Mouse (Mus musculus) intestine, embryonic 14.5 days (tissue): ENCODE data around the gene Nap1l5. TPM values are rescaled to one million over a fixed set of nuclear protein-coding genes. Genes with fewer than 3 reads are reported as not detected.

Experiments
- ATAC-seq: fragments of 200-750 bp; cut with Nextera tagmentation; replicated peaks from 2 replicates; pipeline ENCODE4 v1.8.0; 2017; ENCODE audit warnings: low read depth, moderate number of reproducible peaks, moderate TSS enrichment, moderate library complexity; ENCODE audit not compliant: low FRiP score, low TSS enrichment
- DNase-seq: peaks from one replicate; pipeline ENCODE4 v3.0.0-alpha.2; 2018; ENCODE audit warnings: low spot score
- H3K27ac ChIP-seq: fragments of 300-500 bp; sonication (generic); 2 replicates; pipeline ENCODE4 v1.5.1; 2014; ENCODE audit warnings: low read depth, mild to moderate bottlenecking, control low read depth
- H3K27me3 ChIP-seq: fragments of 300-500 bp; sonication (generic); replicated peaks from 2 replicates; pipeline ENCODE4 v1.6.1; 2014; ENCODE audit warnings: low read length, control low read depth; ENCODE audit not compliant: control insufficient read depth, insufficient read depth
- H3K36me3 ChIP-seq: fragments of 300-500 bp; sonication (generic); 2 replicates; pipeline ENCODE4 v1.6.1; 2014; ENCODE audit warnings: low read length, control low read depth; ENCODE audit not compliant: control insufficient read depth, insufficient read depth
- H3K4me1 ChIP-seq: fragments of 300-500 bp; sonication (generic); replicated peaks from 2 replicates; pipeline ENCODE4 v1.6.1; 2014; ENCODE audit warnings: low read length, control low read depth, mixed read lengths; ENCODE audit not compliant: control insufficient read depth, insufficient read depth
- H3K4me2 ChIP-seq: fragments of 300-500 bp; sonication (generic); 2 replicates; pipeline ENCODE4 v1.6.1; 2014; ENCODE audit warnings: low read length
- H3K4me3 ChIP-seq: fragments of 300-500 bp; sonication (generic); 2 replicates; pipeline ENCODE4 v1.5.1; 2014; ENCODE audit warnings: low read depth, low read length, control low read depth, mixed read lengths
- H3K9ac ChIP-seq: fragments of 300-500 bp; sonication (generic); 2 replicates; pipeline ENCODE4 v1.6.1; 2014; ENCODE audit warnings: mild to moderate bottlenecking, low read length
- H3K9me3 ChIP-seq: fragments of 300-500 bp; sonication (generic); 2 replicates; pipeline ENCODE4 v1.6.1; 2016; ENCODE audit warnings: low read length, control low read depth; ENCODE audit not compliant: control insufficient read depth
- WGBS: fragments of 180-500 bp; shearing (Covaris S2); extraction: QIAGEN DNeasy Blood & Tissue Kit; methylation state at CpG from one replicate; pipeline ENCODE4 v1.1.7; 2014; 5-methylcytosine and 5-hydroxymethylcytosine counted together
- polyA plus RNA-seq: library from polyadenylated mRNA; unstranded; fragments of >200 nt; fragmentation: Nextera tagmentation; extraction: Ambion mirVana; gene quantifications from 2 replicates; pipeline ENCODE4 v1.2.1, GENCODE M21; 2014

Nap1l5 gene
- polyA plus RNA-seq: 11.2 and 11.5 TPM in 2 replicates

- Histone ChIP-seq H3K4me2 (peak within 1 kb of the TSS; percentile 55), H3K36me3 (no peaks in the 10 kb centered on the region), H3K9ac (no peak within 1 kb of the TSS), H3K27ac (no peak within 1 kb of the TSS), H3K27me3 (no peaks in the 10 kb centered on the region), H3K4me3 (peak within 1 kb of the TSS; percentile 37), H3K4me1 (no peaks in the 10 kb centered on the region), H3K9me3 (peaks cover 20% of the 10 kb centered on the region)
- DNase-seq (peak; percentile 70), ATAC-seq (peak; percentile 57)
- WGBS: 55% methylated on average over 34 of the region's 34 CpGs
Observed at GRCm38 (mm10) chr6:58906852-58907261, at the start of gene Nap1l5. Gene Nap1l5 (minus strand): TSS chr6:58907076.

DNA sequence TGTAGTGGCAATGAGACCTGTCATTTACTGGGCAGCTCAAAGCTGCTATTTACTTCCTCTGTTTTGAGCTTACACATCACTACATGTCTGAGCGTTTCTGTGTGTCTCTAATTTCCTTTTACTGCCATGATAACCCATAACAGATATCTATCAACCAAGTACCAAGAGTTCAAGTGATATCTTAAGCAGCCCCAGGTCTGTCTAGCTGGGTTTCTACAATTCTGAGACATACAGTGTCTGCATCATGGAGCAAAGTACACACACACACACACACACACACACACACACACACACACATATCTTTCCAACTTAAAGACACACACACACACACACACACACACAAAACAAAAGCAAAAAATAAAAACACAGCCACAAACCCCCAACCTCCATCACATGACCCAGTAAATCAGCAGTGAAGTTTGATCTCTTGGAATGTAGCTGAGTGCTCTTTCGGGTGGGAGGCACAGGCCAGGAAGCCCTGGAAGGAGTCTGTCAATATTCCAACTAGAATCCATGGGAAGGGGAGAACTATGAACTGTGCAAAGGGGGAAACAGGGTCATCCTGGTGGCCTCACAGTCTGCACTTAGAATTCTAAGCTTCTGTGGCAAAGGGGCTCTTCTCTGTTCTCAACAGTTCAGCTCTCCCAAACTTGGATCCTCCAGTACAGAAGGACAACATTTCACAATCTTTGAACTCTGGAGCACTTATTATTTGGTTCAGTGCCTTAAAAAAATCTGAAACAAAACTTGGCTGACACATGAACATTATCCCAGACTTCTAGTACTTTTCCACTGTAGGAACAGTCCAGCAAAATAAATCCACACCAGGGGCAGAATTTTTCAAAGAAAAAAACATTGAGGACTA is 44.5 kb upstream of the Nap1l5 start:
- Histone ChIP-seq H3K27me3 (no peaks in the 10 kb centered on the region), H3K36me3 (0 out of 2 replicates have a peak, but pooled peaks cover 16% of the 10 kb centered on the region), H3K9ac (no peak overlapping the region), H3K4me3 (no peak overlapping the region), H3K4me2 (no peak overlapping the region), H3K27ac (no peak overlapping the region), H3K9me3 (no peaks in the 10 kb centered on the region), H3K4me1 (no peaks in the 10 kb centered on the region)
- ATAC-seq (no peak), DNase-seq (no peak)
- WGBS: 39% methylated on average over 2 of the region's 2 CpGs

DNA sequence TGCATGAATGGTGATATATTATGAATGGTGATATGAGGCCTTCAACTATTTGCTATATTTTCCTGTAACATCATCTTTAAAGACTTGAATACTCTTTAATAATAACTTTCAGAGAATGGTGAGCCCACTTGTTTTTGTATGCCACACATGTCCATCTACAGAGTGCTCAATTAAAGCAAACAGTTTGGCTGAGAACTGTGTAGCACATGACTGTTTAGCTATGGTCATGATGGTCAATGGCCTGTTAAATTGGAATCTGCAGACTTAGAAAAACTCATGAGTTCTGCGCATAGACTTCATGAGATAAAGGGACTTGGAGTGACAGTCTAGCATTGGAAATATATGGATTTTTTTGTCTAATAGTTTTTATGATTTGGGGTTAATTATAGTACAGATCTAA is 43.5 kb upstream of the Nap1l5 start:
- no peak overlapping the region for H3K4me3 ChIP-seq
- DNase-seq (no peak), ATAC-seq (no peak)
- 98% methylated on average over 1 of the region's 1 CpGs for WGBS
- no peaks in the 10 kb centered on the region for H3K27me3 ChIP-seq
- no peaks in the 10 kb centered on the region for H3K4me1 ChIP-seq
- H3K9ac ChIP-seq: no peak overlapping the region
- H3K36me3 ChIP-seq: 0 out of 2 replicates have a peak, but pooled peaks cover 16% of the 10 kb centered on the region
- H3K9me3 ChIP-seq: no peaks in the 10 kb centered on the region
- H3K27ac ChIP-seq: no peak overlapping the region
- no peak overlapping the region for H3K4me2 ChIP-seq

GRCm38 (mm10) chr6:58946840-58947239 is 40.0 kb upstream of the Nap1l5 start:
- DNase-seq (no peak), ATAC-seq (no peak)
- Histone ChIP-seq H3K9me3 (no peaks in the 10 kb centered on the region), H3K4me1 (no peaks in the 10 kb centered on the region), H3K27me3 (no peaks in the 10 kb centered on the region), H3K27ac (no peak overlapping the region), H3K4me2 (no peak overlapping the region), H3K4me3 (no peak overlapping the region), H3K36me3 (no peaks in the 10 kb centered on the region), H3K9ac (no peak overlapping the region)
- WGBS: 79% methylated on average over 4 of the region's 4 CpGs

- no peak for ATAC-seq
- H3K27ac ChIP-seq: no peak overlapping the region
Observed at GRCm38 (mm10) chr6:58946246-58946645, 39.4 kb upstream of the Nap1l5 start.

DNA sequence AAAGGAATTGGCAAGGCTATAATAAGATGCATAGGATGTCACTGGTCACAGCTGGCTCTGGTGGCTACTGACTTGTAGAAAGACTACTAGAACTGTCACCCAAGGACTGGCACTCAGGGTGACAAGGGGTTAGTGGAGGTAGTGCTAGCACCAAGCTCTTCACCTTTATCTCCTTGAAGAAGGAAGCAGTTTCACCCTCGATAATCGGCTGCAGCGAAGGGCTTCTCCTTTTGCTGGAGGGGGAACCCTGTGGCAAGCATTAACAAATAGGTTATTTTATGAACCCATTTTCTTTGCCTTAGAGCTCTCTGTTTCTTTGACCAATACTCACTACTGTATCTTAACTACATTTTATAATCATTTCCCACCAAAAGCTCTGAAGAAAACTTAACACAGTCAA is 37.1 kb upstream of the Nap1l5 start:
- ATAC-seq: no peak
- Histone ChIP-seq H3K36me3 (no peaks in the 10 kb centered on the region), H3K4me2 (no peak overlapping the region), H3K9ac (no peak overlapping the region), H3K4me1 (no peaks in the 10 kb centered on the region), H3K4me3 (no peak overlapping the region), H3K9me3 (no peaks in the 10 kb centered on the region), H3K27ac (no peak overlapping the region), H3K27me3 (no peaks in the 10 kb centered on the region)
- no peak for DNase-seq
- WGBS: 90% methylated on average over 3 of the region's 3 CpGs

More at GRCm38 (mm10) chr6:58946246-58946645, 39.4 kb upstream of the Nap1l5 start:
- no peak overlapping the region for H3K4me2 ChIP-seq
- no peaks in the 10 kb centered on the region for H3K36me3 ChIP-seq
- H3K4me3 ChIP-seq: no peak overlapping the region
- no peaks in the 10 kb centered on the region for H3K27me3 ChIP-seq
- no peaks in the 10 kb centered on the region for H3K4me1 ChIP-seq
- WGBS: 70% methylated on average over 2 of the region's 2 CpGs
- H3K9me3 ChIP-seq: no peaks in the 10 kb centered on the region
- no peak for DNase-seq
- no peak overlapping the region for H3K9ac ChIP-seq

GRCm38 (mm10) chr6:58942276-58942675 is 35.4 kb upstream of the Nap1l5 start:
- H3K4me2 ChIP-seq: no peak overlapping the region
- no peak for ATAC-seq
- no peak for DNase-seq
- no peaks in the 10 kb centered on the region for H3K4me1 ChIP-seq
- H3K27me3 ChIP-seq: no peaks in the 10 kb centered on the region
- no peaks in the 10 kb centered on the region for H3K36me3 ChIP-seq
- 95% methylated on average over 2 of the region's 2 CpGs for WGBS
- H3K27ac ChIP-seq: no peak overlapping the region
- no peak overlapping the region for H3K4me3 ChIP-seq
- H3K9me3 ChIP-seq: no peaks in the 10 kb centered on the region
- H3K9ac ChIP-seq: no peak overlapping the region

DNA sequence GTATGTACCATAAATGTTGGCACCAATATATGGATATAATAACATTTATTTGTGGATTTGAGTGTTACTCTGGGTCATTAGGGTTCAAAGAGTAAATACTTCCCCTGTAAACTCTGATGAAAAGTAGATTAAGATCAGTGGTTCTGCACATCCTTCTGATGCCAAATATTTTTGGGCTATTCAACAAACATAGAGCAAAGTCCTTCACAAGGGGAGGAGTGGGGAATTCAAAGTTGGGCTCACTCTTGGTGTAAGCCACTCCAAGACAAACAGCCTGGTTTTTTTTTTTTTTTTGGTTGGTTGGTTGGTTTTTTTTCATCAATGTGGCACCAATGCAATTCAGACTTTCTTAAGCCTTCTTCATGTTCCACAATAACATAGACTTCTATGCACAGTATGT is 30.9 kb upstream of the Nap1l5 start:
- DNase-seq (no peak), ATAC-seq (no peak)
- H3K27ac ChIP-seq: no peak overlapping the region
- no peaks in the 10 kb centered on the region for H3K4me1 ChIP-seq
- H3K9ac ChIP-seq: no peak overlapping the region
- H3K27me3 ChIP-seq: no peaks in the 10 kb centered on the region
- H3K4me3 ChIP-seq: no peak overlapping the region
- no peaks in the 10 kb centered on the region for H3K9me3 ChIP-seq
- peaks cover 6% of the 10 kb centered on the region; the same call in 1 of the 2 replicates for H3K36me3 ChIP-seq
- H3K4me2 ChIP-seq: no peak overlapping the region

- no peak for ATAC-seq
- H3K4me2 ChIP-seq: no peak overlapping the region
Observed at GRCm38 (mm10) chr6:58934144-58934543, 27.3 kb upstream of the Nap1l5 start.

More at GRCm38 (mm10) chr6:58934144-58934543, 27.3 kb upstream of the Nap1l5 start:
- no peaks in the 10 kb centered on the region for H3K4me1 ChIP-seq
- H3K27me3 ChIP-seq: no peaks in the 10 kb centered on the region
- 76% methylated on average over 4 of the region's 4 CpGs for whole genome bisulfite sequencing
- H3K4me3 ChIP-seq: no peak overlapping the region
- H3K9ac ChIP-seq: no peak overlapping the region
- peaks cover 6% of the 10 kb centered on the region; the same call in 1 of the 2 replicates for H3K36me3 ChIP-seq
- H3K9me3 ChIP-seq: no peaks in the 10 kb centered on the region
- DNase-seq: no peak
- no peak overlapping the region for H3K27ac ChIP-seq
